Mouse (Mus musculus): ENCODE results near the gene Gm20767.
"Not testable (repeated sequence)": the region's sequence is repeated elsewhere in the genome, so short reads cannot be mapped to it uniquely, and the experiment has no call there.

Gm20767 gene

DNA sequence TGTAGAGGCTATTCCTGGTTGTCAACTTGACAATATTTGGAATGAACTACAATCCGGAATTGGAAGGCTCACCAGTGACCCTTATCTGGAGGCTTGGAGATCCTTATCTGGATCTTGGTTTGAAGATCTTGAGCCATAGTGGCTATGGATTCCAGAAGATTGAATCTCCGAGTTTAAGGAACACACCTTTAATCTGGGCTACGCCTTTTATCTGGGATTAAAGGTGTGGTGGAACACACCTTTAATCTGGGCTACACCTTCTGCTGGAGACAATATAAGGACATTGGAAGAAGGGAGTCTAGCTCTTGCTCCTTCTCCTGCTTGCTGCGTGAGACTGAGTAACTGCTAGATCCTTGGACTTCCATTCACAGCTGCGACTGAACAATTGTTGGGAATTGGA lies at the start of gene Gm20767:
TSS of gene Gm20767 (plus strand) at position 301 of the 400 bp plus-strand sequence.
- DNase-seq (ENCODE audit: low read depth) = not testable (repeated sequence)

- not testable (repeated sequence) for DNase-seq (ENCODE audit: low read depth)
These were observed 47.1 kb upstream of the Gm20767 start for GRCm38 (mm10) chr13:120092950-120093349.

GRCm38 (mm10) chr13:120096241-120096937 lies 43.7 kb upstream of the Gm20767 start:
- not testable (repeated sequence) for DNase-seq (ENCODE audit: low read depth)

- not testable (repeated sequence) for DNase-seq (ENCODE audit: low read depth)
These were observed 43.1 kb upstream of the Gm20767 start for GRCm38 (mm10) chr13:120096938-120097256.

GRCm38 (mm10) chr13:120099327-120099726 lies 40.7 kb upstream of the Gm20767 start:
- DNase-seq (ENCODE audit: low read depth) = not testable (repeated sequence)

GRCm38 (mm10) chr13:120106504-120106903 lies 33.5 kb upstream of the Gm20767 start:
- DNase-seq (ENCODE audit: low read depth) = not testable (repeated sequence)

- not testable (repeated sequence) for DNase-seq (ENCODE audit: low read depth)
These were observed 33.0 kb upstream of the Gm20767 start for GRCm38 (mm10) chr13:120107000-120107399.

DNA sequence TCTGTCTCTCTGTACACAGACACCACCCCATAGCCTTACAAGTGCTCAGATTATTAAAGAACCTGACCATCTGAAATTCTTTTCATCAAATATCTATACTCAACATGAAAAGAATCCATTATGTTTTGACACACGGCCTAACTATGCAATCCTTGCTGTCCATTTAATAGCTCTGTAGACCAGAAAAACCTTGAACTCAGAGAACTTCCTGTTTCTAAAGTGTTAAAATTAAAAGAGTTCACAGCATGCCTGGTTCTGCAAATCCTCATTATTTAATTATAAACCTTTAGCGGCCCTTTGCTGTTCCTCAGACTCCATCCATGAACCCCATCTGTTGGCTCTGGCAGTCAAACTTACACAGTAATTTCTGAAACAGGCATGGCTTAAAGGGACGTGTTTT lies 2.3 kb downstream of the Gm20767 start:
- not testable (repeated sequence) for DNase-seq (ENCODE audit: low read depth)

DNA sequence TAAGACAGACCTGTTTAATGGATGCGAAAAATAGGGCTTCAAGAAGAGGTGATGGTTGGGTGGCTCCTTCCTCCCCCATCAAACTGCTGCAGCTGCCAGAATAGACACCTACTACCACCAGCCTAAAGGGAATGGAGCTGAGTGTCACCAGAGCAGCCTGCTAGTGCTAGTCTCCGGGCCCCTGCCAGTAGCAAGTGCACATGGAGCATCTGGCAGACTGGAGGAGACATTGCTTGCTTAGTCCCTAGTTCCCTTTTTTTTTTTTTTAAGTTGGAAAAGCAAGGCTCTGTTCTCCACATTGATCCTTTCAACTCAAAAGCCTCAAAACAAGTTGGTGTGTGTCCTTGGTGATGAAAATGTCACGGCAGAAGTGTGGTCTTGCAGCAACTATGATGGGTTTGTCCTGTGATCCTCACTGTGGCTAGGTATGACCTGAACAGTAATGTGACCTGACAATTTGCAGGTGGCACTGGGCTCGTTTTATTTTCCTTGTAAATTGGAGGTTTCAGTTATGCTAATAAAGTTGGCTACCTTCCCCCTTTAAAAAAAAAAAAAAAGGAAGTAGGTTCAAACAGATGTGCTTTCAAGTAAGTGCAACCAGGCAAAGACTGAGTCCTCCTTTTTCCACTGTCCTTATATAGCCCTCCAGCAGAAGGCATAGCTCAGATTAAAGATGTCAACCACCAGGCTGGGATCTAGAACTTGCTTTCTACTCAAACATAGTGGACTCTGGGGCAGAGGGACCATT lies 9.8 kb downstream of the Gm20767 start:
- DNase-seq (ENCODE audit: low read depth) = not testable (repeated sequence)

- DNase-seq (ENCODE audit: low read depth) = not testable (repeated sequence)
These were observed 10.5 kb downstream of the Gm20767 start for GRCm38 (mm10) chr13:120150589-120150988.

GRCm38 (mm10) chr13:120168301-120168700 lies 28.3 kb downstream of the Gm20767 start:
- peak; percentile 14 for DNase-seq (ENCODE audit: low read depth)

DNA sequence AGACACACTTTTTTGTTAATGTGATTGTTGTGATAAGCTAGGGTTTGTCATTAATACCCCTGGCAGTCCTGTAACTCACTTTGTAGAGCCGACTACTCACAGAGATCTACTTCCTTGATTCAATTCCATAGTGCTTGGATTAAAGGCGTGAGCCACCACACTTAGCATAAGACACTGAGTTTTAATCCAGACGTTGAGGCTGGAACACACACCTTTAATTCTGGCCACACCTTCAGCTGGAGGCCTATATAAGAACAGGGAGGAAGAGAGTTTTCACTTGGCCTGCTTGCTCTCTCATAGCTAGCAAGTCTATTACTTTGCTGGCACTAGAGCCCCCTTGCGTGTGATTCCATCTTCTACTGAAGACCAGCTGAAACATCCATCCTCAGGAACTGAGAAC lies 32.1 kb downstream of the Gm20767 start, which contains the start of gene Gm21818:
TSS of gene Gm21818 (plus strand) at position 301 of the 400 bp plus-strand sequence.
- not testable (repeated sequence) for DNase-seq (ENCODE audit: low read depth)

DNA sequence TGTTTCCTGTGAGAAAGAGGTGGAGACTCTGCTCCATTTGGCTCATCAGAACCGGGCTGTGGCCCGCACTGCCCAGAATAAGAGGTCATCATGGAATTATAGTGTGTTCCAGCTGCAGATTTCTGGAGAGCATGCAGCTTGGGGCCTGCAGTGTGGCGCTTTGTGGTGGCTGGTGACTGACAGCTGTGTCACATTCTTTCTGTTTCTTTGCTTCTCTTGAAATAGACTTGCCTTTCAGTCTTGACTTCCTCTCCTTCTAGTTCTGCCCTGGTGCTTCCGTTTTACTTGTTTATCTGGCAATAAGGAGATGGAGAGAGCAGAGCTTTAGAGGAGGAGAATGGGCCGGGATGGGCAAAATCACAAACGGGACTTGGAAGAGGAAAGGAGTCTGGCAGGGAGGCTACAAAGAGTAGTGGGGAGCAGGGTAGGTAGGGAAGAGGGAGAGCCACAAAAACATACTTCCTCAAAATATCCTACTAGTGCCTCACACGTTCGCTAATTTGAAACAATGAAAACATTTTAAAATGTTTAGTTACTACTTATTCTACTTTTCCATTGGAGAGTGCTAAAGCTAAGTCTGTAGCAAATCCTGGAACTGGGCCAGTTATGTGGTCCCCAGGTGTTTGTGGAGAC lies 56.3 kb downstream of the Gm20767 start:
- DNase-seq (ENCODE audit: low read depth) = not testable (repeated sequence)

Data from 416B (cell line).